Mouse (Mus musculus): ENCODE data around the gene Dhx35.

The Dhx35 gene

DNA sequence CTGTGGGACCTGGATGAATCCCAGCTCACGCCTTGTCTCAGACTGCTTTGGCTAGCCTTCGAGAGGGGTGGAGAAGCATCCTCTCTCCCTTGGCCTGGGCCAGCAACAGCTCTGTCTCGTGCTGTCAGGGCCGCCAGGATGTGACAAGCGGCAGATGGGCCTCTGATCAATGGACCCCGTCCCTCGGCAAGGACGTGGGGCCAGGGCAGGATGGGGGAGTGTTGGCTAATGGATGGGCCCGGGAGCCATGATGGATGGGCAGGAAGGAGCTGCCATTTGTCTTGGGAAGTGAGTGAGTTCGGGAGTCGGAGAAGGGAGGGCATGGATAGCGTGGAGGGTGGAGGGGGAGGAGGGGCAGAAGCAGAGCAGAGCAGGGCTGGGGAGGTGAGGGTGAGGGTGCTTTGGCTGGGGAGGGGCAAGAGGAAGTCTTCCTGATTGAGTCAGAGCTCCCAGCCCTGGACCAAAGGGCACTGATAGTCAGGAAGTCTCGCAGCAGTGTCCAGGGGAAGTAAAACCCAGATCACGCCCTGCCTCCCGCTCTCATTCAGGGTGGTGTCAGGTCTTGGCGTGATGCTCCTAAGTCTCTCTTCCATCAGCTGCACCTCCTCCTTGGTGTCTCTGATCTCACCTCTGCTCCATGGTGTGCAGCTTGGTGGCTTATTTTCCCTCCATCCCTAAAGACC, 98.7 kb downstream of the Dhx35 start:
- no peak for DNase-seq (ENCODE audit: low read depth)

DNA sequence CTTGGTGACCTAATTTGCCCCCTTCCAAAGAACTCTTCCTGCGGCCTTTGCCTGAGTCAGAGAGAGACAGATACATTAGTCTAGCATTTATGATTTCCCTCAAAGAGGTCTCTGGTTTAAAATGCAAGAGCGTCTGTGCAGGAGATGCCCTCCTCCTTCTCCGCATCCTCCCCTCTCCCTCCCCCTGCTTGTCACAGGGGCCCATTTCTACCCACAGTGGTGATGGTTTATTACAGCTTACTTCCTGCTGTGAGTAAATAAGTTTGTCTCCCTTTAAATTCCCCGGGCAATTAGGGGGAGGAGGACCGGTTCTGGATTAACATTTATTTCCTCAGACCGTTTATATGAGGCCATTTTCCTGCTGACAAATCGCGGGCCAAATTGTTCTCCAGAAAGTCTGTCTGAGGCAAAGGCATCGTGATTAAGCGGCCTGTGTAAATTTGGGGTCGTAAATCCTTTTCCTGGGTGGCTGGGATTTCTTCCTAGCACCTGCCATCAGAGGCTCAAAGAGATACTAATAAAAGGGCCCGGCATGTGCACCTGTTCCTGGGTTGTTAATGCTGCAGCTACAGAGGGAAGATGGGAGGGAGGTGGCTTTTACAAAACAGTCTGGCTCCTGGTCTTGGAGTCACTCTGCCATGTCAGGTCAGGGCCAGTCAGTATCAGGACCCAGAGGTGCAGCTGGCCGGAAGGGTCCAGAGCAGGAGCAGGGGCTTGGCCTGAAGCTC, 104.0 kb downstream of the Dhx35 start:
- DNase-seq (ENCODE audit: low read depth) = no peak

All from c-Kit-positive CD71-negative TER-119-negative erythroid progenitor cells, embryonic 14.5 days (primary cell).